ENCODE assay signal across 35 mouse cellular contexts in the genomic region with DNA sequence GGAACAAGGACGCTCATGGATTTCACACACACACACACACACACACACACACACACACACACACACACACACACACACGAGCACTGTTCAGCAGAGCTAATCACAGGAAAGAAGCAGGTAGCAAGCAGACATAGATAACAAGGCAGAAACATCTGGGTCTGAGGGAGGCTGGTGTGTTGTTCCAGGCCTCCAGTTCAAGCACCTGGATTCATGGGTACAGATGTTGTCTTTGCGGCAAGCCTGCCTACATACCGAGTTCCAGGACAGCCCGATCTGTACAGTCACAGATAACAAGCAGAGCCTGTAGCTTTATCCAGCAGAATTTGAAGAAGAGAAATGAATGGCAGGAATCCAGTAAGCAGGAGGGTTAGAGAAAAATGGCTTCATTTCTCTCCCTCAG.
"Had no signal": no experiment of that assay in that cellular context is flagged by ENCODE, and none has a peak within 500 bp of the region (broad histone marks: within the 10 kb centered on the region; RNA-seq: fewer than 3 reads in every experiment).

No protein-coding gene starts in this region.

- H3K36me3 ChIP-seq: heart, embryonic 10.5 days; heart, embryonic 12.5 days; heart, embryonic 13.5 days; heart, embryonic 15.5 days; hindbrain, embryonic 10.5 days; hindbrain, embryonic 12.5 days; hindbrain, embryonic 13.5 days; hindbrain, embryonic 15.5 days; intestine, embryonic 15.5 days; kidney, embryonic 15.5 days had no signal

- DNase-seq: heart, postnatal 10 days; heart, postnatal 14 days; heart, postnatal 36 days; heart, postnatal 4 days; kidney, adult 11 months; kidney, adult 18-20 months; kidney, adult 2 months; kidney, adult 8-10 months; kidney, adult 9 months; kidney, postnatal 10 days; kidney, postnatal 14 days; kidney, postnatal 25 days; kidney, postnatal 36 days; kidney, postnatal 4 days; layer of hippocampus, adult 9-11 months; layer of hippocampus, postnatal 36 days had no signal

- H3K4me2 ChIP-seq: heart, embryonic 11.5 days; heart, embryonic 12.5 days; heart, embryonic 13.5 days; heart, embryonic 15.5 days; hindbrain, embryonic 12.5 days; hindbrain, embryonic 13.5 days; hindbrain, embryonic 14.5 days; hindbrain, embryonic 15.5 days; intestine, embryonic 15.5 days; kidney, embryonic 15.5 days had no signal

- H3K27ac ChIP-seq: heart, embryonic 10.5 days; heart, embryonic 13.5 days; heart, embryonic 15.5 days; hindbrain, embryonic 10.5 days; hindbrain, embryonic 12.5 days; hindbrain, embryonic 13.5 days; hindbrain, embryonic 14.5 days; hindbrain, embryonic 15.5 days; hindbrain, postnatal 0 days; intestine, embryonic 15.5 days; kidney, embryonic 15.5 days; kidney, postnatal 0 days; layer of hippocampus, adult 2 months had no signal

- H3K4me3 ChIP-seq: heart, embryonic 10.5 days; heart, embryonic 12.5 days; heart, embryonic 13.5 days; heart, embryonic 15.5 days; hindbrain, embryonic 10.5 days; hindbrain, embryonic 12.5 days; hindbrain, embryonic 13.5 days; hindbrain, embryonic 15.5 days; intestine, embryonic 15.5 days; kidney, embryonic 15.5 days; layer of hippocampus, adult 2 months had no signal

- H3K9ac ChIP-seq: heart, embryonic 12.5 days; heart, embryonic 13.5 days; heart, embryonic 15.5 days; hindbrain, embryonic 12.5 days; hindbrain, embryonic 13.5 days; hindbrain, embryonic 14.5 days; hindbrain, embryonic 15.5 days; intestine, embryonic 15.5 days; kidney, embryonic 15.5 days had no signal

- ATAC-seq: hindbrain, embryonic 16.5 days; hindbrain, postnatal 0 days; inflammation-experienced regulatory T-cells, adult 6 months; intestine, embryonic 15.5 days; intestine, embryonic 16.5 days; intestine, postnatal 0 days had no signal

- H3K9me3 ChIP-seq: heart, embryonic 10.5 days; heart, embryonic 12.5 days; heart, embryonic 13.5 days; heart, embryonic 15.5 days; hindbrain, embryonic 10.5 days; hindbrain, embryonic 12.5 days; hindbrain, embryonic 13.5 days; hindbrain, embryonic 15.5 days; intestine, embryonic 15.5 days; kidney, embryonic 15.5 days had no signal

- H3K27me3 ChIP-seq: heart, embryonic 13.5 days; heart, embryonic 15.5 days; hindbrain, embryonic 13.5 days; hindbrain, embryonic 15.5 days; intestine, embryonic 15.5 days; kidney, embryonic 15.5 days had no signal
